Mouse (Mus musculus) hindbrain, embryonic 10.5 days (tissue): ENCODE measurements around the gene Plac1. TPM values are rescaled to one million over a fixed set of nuclear protein-coding genes. Genes with fewer than 3 reads are reported as not detected.
"Not testable (repeated sequence)": the region's sequence is repeated elsewhere in the genome, so short reads cannot be mapped to it uniquely, and the experiment has no call there.

Experiments
- DNase-seq: peaks from one replicate; pipeline ENCODE4 v3.0.0-alpha.2; 2017; ENCODE audit warnings: low spot score
- H3K27ac ChIP-seq: fragments of 300-500 bp; sonication (generic); 2 replicates; pipeline ENCODE4 v1.5.1; 2016; ENCODE audit warnings: mild to moderate bottlenecking, moderate library complexity
- H3K27me3 ChIP-seq: fragments of 300-500 bp; sonication (generic); 2 replicates; pipeline ENCODE4 v1.6.1; 2016; ENCODE audit warnings: mild to moderate bottlenecking; ENCODE audit not compliant: poor library complexity, insufficient read depth, severe bottlenecking
- H3K36me3 ChIP-seq: fragments of 300-500 bp; sonication (generic); 2 replicates; pipeline ENCODE4 v1.6.1; 2016; ENCODE audit warnings: mild to moderate bottlenecking, moderate library complexity
- H3K4me1 ChIP-seq: fragments of 300-500 bp; sonication (generic); replicated peaks from 2 replicates; pipeline ENCODE4 v1.6.1; 2016; ENCODE audit warnings: mild to moderate bottlenecking
- H3K4me3 ChIP-seq: fragments of 300-500 bp; sonication (generic); 2 replicates; pipeline ENCODE4 v1.5.1; 2016; ENCODE audit warnings: mild to moderate bottlenecking, moderate library complexity
- H3K9me3 ChIP-seq: fragments of 300-500 bp; sonication (generic); 2 replicates; pipeline ENCODE4 v1.6.1; 2016; ENCODE audit warnings: mild to moderate bottlenecking, moderate library complexity
- WGBS: fragments of 180-500 bp; shearing (Covaris S2); methylation state at CpG from one replicate; pipeline ENCODE4 v1.1.7; 2016; 5-methylcytosine and 5-hydroxymethylcytosine counted together
- microRNA counts: library from miRNA; unstranded; fragments of <30 nt; microRNA quantifications from one replicate; lab custom pipeline; 2017
- polyA plus RNA-seq: library from polyadenylated mRNA; unstranded; fragments of >200 nt; fragmentation: Nextera tagmentation; extraction: Ambion mirVana; gene quantifications from 2 replicates; pipeline ENCODE4 v1.2.1, GENCODE M21; 2016

The Plac1 gene
- polyA plus RNA-seq, 1 experiment from 2014 or later, result 2.3 TPM

GRCm38 (mm10) chrX:53024268-53024667 lies 215.6 kb downstream of the Plac1 start:
- H3K27ac ChIP-seq, H3K9me3 ChIP-seq, H3K4me1 ChIP-seq, H3K27me3 ChIP-seq, H3K4me3 ChIP-seq: not testable (repeated sequence)
- 27% methylated on average over 3 of the region's 3 CpGs for WGBS
- H3K36me3 ChIP-seq, result peaks cover 11% of the 10 kb centered on the region; the same call in 1 of the 2 replicates
- DNase-seq, result peak; percentile 14

DNA sequence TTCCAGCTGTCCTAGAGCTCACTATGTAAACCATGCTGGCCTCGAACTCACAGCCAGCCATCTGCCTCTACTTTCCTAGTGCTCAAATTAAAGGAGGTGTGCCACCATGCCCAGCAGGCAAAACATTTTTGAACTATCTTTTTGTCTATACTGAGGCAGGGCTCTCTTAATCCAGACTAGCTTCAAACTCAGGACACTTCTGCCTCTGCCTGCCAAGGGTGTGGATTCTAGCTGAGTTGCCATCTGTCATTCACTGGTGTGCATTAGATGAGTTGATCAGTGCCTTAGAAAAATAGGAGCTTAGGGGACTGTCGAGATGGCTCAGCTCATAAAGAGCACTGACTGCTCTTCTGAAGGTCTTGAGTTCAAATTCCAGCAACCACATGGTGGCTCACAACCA lies 216.9 kb downstream of the Plac1 start:
- H3K4me3 ChIP-seq, result no peak overlapping the region
- peaks cover 11% of the 10 kb centered on the region; the same call in 1 of the 2 replicates for H3K36me3 ChIP-seq
- H3K27me3 ChIP-seq, result no peaks in the 10 kb centered on the region
- 88% methylated on average over 2 of the region's 2 CpGs for WGBS
- no peaks in the 10 kb centered on the region for H3K4me1 ChIP-seq
- H3K9me3 ChIP-seq, result no peaks in the 10 kb centered on the region
- H3K27ac ChIP-seq, result no peak overlapping the region
- DNase-seq, result no peak

MicroRNAs encoded within 50 kb of the gene (microRNA counts, 519-probe panel; counts per million panel counts)
- microRNA mmu-miR-322 (lab: Ali Mortazavi, UCI) (4,958 counts per million, percentile 94 among the panel's probes with 10 or more counts), microRNA mmu-miR-351 (lab: Ali Mortazavi, UCI) (1,255 counts per million, percentile 77 among the panel's probes with 10 or more counts), microRNA mmu-miR-450a-3p (lab: Ali Mortazavi, UCI) (1,255 counts per million, percentile 77 among the panel's probes with 10 or more counts), microRNA mmu-miR-450a-5p (lab: Ali Mortazavi, UCI) (1,255 counts per million, percentile 77 among the panel's probes with 10 or more counts), microRNA mmu-miR-450b-3p (lab: Ali Mortazavi, UCI) (1,255 counts per million, percentile 77 among the panel's probes with 10 or more counts), microRNA mmu-miR-450b-5p (lab: Ali Mortazavi, UCI) (1,255 counts per million, percentile 77 among the panel's probes with 10 or more counts), microRNA mmu-miR-503 (lab: Ali Mortazavi, UCI) (1,255 counts per million, percentile 77 among the panel's probes with 10 or more counts), microRNA mmu-miR-542-3p (lab: Ali Mortazavi, UCI) (1,255 counts per million, percentile 77 among the panel's probes with 10 or more counts), microRNA mmu-miR-542-5p (lab: Ali Mortazavi, UCI) (1,255 counts per million, percentile 77 among the panel's probes with 10 or more counts)

Other genes with a start within 250 kb of the Plac1 start
- gene Fam122b, start 29.7 kb upstream of the Plac1 start, polyA plus RNA-seq, result 4.4 and 6.2 TPM in 2 replicates
- gene Fam122c, start 33.3 kb upstream of the Plac1 start, polyA plus RNA-seq, result not detected in 2 replicates
- 42.5 and 49.3 TPM in 2 replicates for gene Mospd1, start 130.4 kb upstream of the Plac1 start, polyA plus RNA-seq
- not detected in 2 replicates for gene Etd, start 194.8 kb upstream of the Plac1 start, polyA plus RNA-seq